Mouse (Mus musculus) lung, embryonic 14.5 days (tissue): Measurements from ENCODE around the gene Tmcc2. TPM values are rescaled to one million over a fixed set of nuclear protein-coding genes. Genes with fewer than 3 reads are reported as not detected.

Experiments
- ATAC-seq: fragments of 200-750 bp; cut with Nextera tagmentation; 2 replicates; pipeline ENCODE4 v1.8.0; 2017; ENCODE audit warnings: mild to moderate bottlenecking, moderate TSS enrichment, moderate library complexity; ENCODE audit not compliant: insufficient read depth
- DNase-seq: peaks from one replicate; pipeline ENCODE4 v3.0.0-alpha.2; 2015
- H3K27ac ChIP-seq: fragments of 300-500 bp; sonication (generic); 2 replicates; pipeline ENCODE4 v1.5.1; 2014; ENCODE audit warnings: low read depth, mild to moderate bottlenecking, moderate library complexity
- H3K27me3 ChIP-seq: fragments of 300-500 bp; sonication (generic); 2 replicates; pipeline ENCODE4 v1.6.1; 2014; ENCODE audit warnings: low read length, control low read depth; ENCODE audit not compliant: insufficient read depth
- H3K36me3 ChIP-seq: fragments of 300-500 bp; sonication (generic); 2 replicates; pipeline ENCODE4 v1.6.1; 2014; ENCODE audit warnings: control low read depth; ENCODE audit not compliant: insufficient read depth
- H3K4me1 ChIP-seq: fragments of 300-500 bp; sonication (generic); 2 replicates; pipeline ENCODE4 v1.6.1; 2014; ENCODE audit warnings: antibody characterized with exemption, control low read depth; ENCODE audit not compliant: insufficient read depth
- H3K4me2 ChIP-seq: fragments of 300-500 bp; sonication (generic); 2 replicates; pipeline ENCODE4 v1.6.1; 2014; ENCODE audit warnings: mild to moderate bottlenecking
- H3K4me3 ChIP-seq: fragments of 300-500 bp; sonication (generic); 2 replicates; pipeline ENCODE4 v1.5.1; 2014; ENCODE audit warnings: low read depth, low read length
- H3K9ac ChIP-seq: fragments of 300-500 bp; sonication (generic); 2 replicates; pipeline ENCODE4 v1.6.1; 2014
- H3K9me3 ChIP-seq: fragments of 300-500 bp; sonication (generic); 2 replicates; pipeline ENCODE4 v1.6.1; 2016; ENCODE audit warnings: low read depth, low read length, control low read depth
- CTCF ChIP-seq: IDR thresholded peaks from 2 replicates; pipeline ENCODE4 v1.5.1; 2016; ENCODE audit warnings: antibody characterized with exemption, low read depth
- WGBS: fragments of 180-500 bp; shearing (Covaris S2); extraction: QIAGEN DNeasy Blood & Tissue Kit; methylation state at CpG from one replicate; pipeline ENCODE4 v1.1.7; 2014; 5-methylcytosine and 5-hydroxymethylcytosine counted together
- polyA plus RNA-seq: library from polyadenylated mRNA; unstranded; fragments of >200 nt; fragmentation: Nextera tagmentation; extraction: Ambion mirVana; gene quantifications from 2 replicates; pipeline ENCODE4 v1.2.1, GENCODE M21; 2014

Gene Tmcc2
- polyA plus RNA-seq, 1 experiment from 2014 or later = 10.3 TPM

- ATAC-seq = peak; percentile 94
- H3K4me1 ChIP-seq = peaks cover 20% of the 10 kb centered on the region
- TF ChIP-seq CTCF = no peak
- peak overlapping the region; percentile 60; the same call in 1 of the 2 replicates for H3K27ac ChIP-seq
- no peaks in the 10 kb centered on the region for H3K9me3 ChIP-seq
- under 1% methylated on average over 52 of the region's 54 CpGs for WGBS
- DNase-seq = peak; percentile 91
- no peaks in the 10 kb centered on the region for H3K27me3 ChIP-seq
- peak overlapping the region; percentile 98 for H3K4me2 ChIP-seq
- H3K9ac ChIP-seq = peak overlapping the region; percentile 89
- no peaks in the 10 kb centered on the region for H3K36me3 ChIP-seq
- peak overlapping the region; percentile 76 for H3K4me3 ChIP-seq
Measured at GRCm38 (mm10) chr1:132391580-132392022, 520 bp upstream of the Tmcc2 start.

GRCm38 (mm10) chr1:132389886-132390585, 1.0 kb downstream of the Tmcc2 start:
- Histone ChIP-seq H3K27ac (no peak overlapping the region), H3K27me3 (no peaks in the 10 kb centered on the region), H3K9me3 (no peaks in the 10 kb centered on the region), H3K9ac (peak overlapping the region; percentile 89), H3K36me3 (no peaks in the 10 kb centered on the region), H3K4me1 (peaks cover 26% of the 10 kb centered on the region), H3K4me3 (peak overlapping the region; percentile 76), H3K4me2 (peak overlapping the region; percentile 98)
- ATAC-seq (0 out of 2 replicates have a peak, but pooled peaks have one; percentile 25), DNase-seq (peak; percentile 77)
- peak; percentile 63 for TF ChIP-seq CTCF
- 15% methylated on average over 15 of the region's 15 CpGs for WGBS

DNA sequence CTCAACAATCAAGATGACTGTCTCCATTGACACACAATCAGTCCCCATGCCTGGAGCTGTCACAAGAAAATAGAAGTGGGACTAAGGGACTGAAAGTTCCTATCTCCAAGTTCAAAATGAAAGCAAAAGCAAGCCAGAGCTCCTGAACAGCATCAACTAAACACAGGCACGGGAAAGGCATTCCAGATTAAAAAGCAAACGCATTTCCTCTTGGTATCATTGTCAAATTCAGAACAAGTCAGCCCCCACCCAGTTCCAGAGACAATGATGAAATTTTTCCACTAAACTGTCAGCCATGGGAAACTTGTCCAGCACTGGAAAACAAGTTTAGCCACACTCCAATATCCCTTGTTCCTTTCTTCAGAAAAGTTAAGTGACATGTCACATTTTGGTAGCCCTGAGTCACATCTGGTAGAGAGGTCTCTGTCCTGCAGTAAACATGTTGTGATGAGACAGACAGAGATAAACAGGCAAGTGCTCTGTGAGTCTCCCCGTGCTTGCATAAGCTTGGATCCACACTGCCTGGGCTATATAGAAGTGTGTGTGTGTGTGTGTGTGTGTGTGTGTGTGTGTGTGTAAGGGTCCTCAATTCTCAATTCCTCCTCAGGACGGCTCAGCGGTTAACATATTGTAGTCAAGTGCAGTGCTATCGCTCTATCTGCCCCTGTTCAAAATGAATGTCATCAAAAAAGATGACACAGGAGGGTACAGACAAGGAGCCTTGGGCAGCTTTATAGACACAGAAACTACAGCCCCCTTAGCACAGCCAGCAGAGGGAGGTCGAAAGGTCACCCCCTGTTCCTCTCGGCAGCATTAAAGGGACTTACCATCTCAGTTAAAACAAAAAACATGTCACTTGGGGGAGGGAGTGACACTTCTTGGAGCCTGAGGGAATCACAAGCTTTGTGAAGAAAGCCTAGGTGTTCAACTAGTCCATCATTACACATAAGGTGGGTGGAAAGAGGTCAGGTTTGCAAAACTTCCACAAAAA, 2.0 kb downstream of the Tmcc2 start:
- DNase-seq (no peak), ATAC-seq (no peak)
- Histone ChIP-seq H3K36me3 (no peaks in the 10 kb centered on the region), H3K4me3 (peak overlapping the region; percentile 76), H3K27me3 (no peaks in the 10 kb centered on the region), H3K4me2 (peak overlapping the region; percentile 98), H3K4me1 (peaks cover 26% of the 10 kb centered on the region), H3K9ac (peak overlapping the region; percentile 34; the same call in 1 of the 2 replicates), H3K9me3 (no peaks in the 10 kb centered on the region), H3K27ac (peak overlapping the region; percentile 58; the same call in 1 of the 2 replicates)
- WGBS = 44% methylated on average over 8 of the region's 8 CpGs
- TF ChIP-seq CTCF = no peak

- H3K9me3 ChIP-seq = no peaks in the 10 kb centered on the region
- DNase-seq (peak; percentile 61), ATAC-seq (no peak)
- H3K36me3 ChIP-seq = no peaks in the 10 kb centered on the region
- peak overlapping the region; percentile 76; the same call in 1 of the 2 replicates for H3K4me3 ChIP-seq
- 22% methylated on average over 4 of the region's 4 CpGs for WGBS
- H3K27ac ChIP-seq = no peak overlapping the region
- peak overlapping the region; percentile 98 for H3K4me2 ChIP-seq
- H3K4me1 ChIP-seq = peaks cover 26% of the 10 kb centered on the region
- TF ChIP-seq CTCF = no peak
- no peaks in the 10 kb centered on the region for H3K27me3 ChIP-seq
- peak overlapping the region; percentile 6; the same call in 1 of the 2 replicates for H3K9ac ChIP-seq
Measured at GRCm38 (mm10) chr1:132387943-132388342, 3.1 kb downstream of the Tmcc2 start.

DNA sequence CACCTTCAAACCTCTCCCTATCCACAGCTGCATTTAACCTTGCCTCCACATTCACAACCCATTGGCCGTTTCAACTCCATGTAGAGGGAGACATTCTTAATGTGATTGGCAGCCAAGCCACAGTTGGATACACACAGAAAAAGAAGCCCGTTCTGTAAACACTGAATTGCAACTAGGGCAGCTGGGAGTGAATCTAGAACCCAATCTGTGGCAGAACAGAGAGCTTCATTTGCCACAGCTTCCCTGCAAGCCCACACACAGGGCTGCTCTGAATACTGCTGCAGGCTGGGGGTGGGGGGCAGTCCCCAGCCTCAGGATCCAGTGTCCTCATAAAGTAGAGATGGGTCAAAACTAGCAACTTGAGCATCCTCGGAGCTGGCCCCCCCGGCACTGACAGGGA, 4.8 kb downstream of the Tmcc2 start:
- Histone ChIP-seq H3K9ac (no peak overlapping the region), H3K9me3 (no peaks in the 10 kb centered on the region), H3K4me1 (peaks cover 26% of the 10 kb centered on the region), H3K27me3 (no peaks in the 10 kb centered on the region), H3K4me3 (no peak overlapping the region), H3K36me3 (peaks cover 5% of the 10 kb centered on the region; the same call in 1 of the 2 replicates), H3K4me2 (no peak overlapping the region), H3K27ac (no peak overlapping the region)
- 64% methylated on average over 4 of the region's 4 CpGs for WGBS
- no peak for DNase-seq
- ATAC-seq = no peak
- TF ChIP-seq CTCF = no peak

DNA sequence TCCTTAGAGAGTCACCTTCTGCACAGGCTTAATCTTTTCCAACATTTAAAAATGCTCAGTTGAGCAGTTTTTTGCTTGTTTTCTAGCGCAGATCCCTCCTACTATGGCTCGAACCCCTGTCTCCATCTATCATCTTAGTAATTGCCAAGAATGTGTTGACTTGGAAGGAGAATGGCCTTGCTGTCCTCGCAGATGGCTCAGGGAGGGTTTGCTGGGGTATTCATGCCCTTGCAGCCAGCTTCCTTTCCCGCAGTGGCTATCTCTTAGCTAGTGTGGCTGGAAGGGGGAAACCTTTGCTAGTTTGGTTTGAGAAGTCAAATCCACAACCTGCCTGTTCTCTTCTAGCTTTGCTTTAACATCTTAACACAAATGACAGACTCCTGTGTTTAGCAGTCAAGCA, 5.4 kb downstream of the Tmcc2 start:
- no peaks in the 10 kb centered on the region for H3K9me3 ChIP-seq
- no peaks in the 10 kb centered on the region for H3K27me3 ChIP-seq
- no peak overlapping the region for H3K4me3 ChIP-seq
- ATAC-seq (no peak), DNase-seq (peak; percentile 19)
- H3K4me1 ChIP-seq = peaks cover 26% of the 10 kb centered on the region
- H3K36me3 ChIP-seq = peaks cover 11% of the 10 kb centered on the region; the same call in 1 of the 2 replicates
- no peak overlapping the region for H3K4me2 ChIP-seq
- no peak overlapping the region for H3K9ac ChIP-seq
- TF ChIP-seq CTCF = no peak
- WGBS = 38% methylated on average over 4 of the region's 4 CpGs
- H3K27ac ChIP-seq = no peak overlapping the region

GRCm38 (mm10) chr1:132385266-132385665, 5.8 kb downstream of the Tmcc2 start:
- WGBS = 44% methylated on average over 14 of the region's 14 CpGs
- H3K4me2 ChIP-seq = no peak overlapping the region
- H3K27me3 ChIP-seq = no peaks in the 10 kb centered on the region
- DNase-seq (no peak), ATAC-seq (no peak)
- H3K27ac ChIP-seq = no peak overlapping the region
- H3K9ac ChIP-seq = no peak overlapping the region
- H3K4me3 ChIP-seq = no peak overlapping the region
- no peak for TF ChIP-seq CTCF
- peaks cover 26% of the 10 kb centered on the region for H3K4me1 ChIP-seq
- peaks cover 15% of the 10 kb centered on the region; the same call in 1 of the 2 replicates for H3K36me3 ChIP-seq
- no peaks in the 10 kb centered on the region for H3K9me3 ChIP-seq
